Mouse (Mus musculus): ENCODE measurements around the gene Atf5. TPM values are rescaled to one million over a fixed set of nuclear protein-coding genes. Genes with fewer than 3 reads are reported as not detected.
A peak's percentile ranks its signal among the peaks of the same experiment; 100 is the strongest.

Gene Atf5
- 6.0 and 6.1 TPM in 2 replicates for polyA plus RNA-seq (2015; fragmentation: Nextera tagmentation; extraction: Ambion mirVana)

GRCm38 (mm10) chr7:44816470-44817021 lies at the start of gene Atf5:
TSS of gene Atf5 (minus strand) at chr7:44816658.
- Histone ChIP-seq H3K4me1 (ENCODE audit: insufficient read depth, low read depth, low read length) (peaks cover 18% of the 10 kb centered on the region; the same call in 1 of the 2 replicates), H3K9me3 (ENCODE audit: low read length) (no peaks in the 10 kb centered on the region)
- 2% methylated on average over 32 of the region's 57 CpGs for WGBS

GRCm38 (mm10) chr7:44864595-44865542 lies 48.4 kb upstream of the Atf5 start:
- peak; percentile 72 for DNase-seq (ENCODE audit: low spot score)
- no peak; the same call in 1 of the 2 replicates for ATAC-seq
- Histone ChIP-seq H3K27me3 (replicated peaks; ENCODE audit: insufficient read depth, low read length) (no peaks in the 10 kb centered on the region), H3K9me3 (ENCODE audit: low read length) (no peaks in the 10 kb centered on the region), H3K36me3 (ENCODE audit: insufficient read depth, low read length) (peaks cover 25% of the 10 kb centered on the region), H3K27ac (ENCODE audit: low read length) (peak overlapping the region; percentile 100), H3K4me1 (ENCODE audit: insufficient read depth, low read depth, low read length) (peaks cover 27% of the 10 kb centered on the region), H3K4me3 (ENCODE audit: low read depth, low read length) (no peak overlapping the region), H3K9ac (replicated peaks; ENCODE audit: low read depth) (no peak overlapping the region), H3K4me2 (replicated peaks; ENCODE audit: low read depth, low read length) (no peak overlapping the region)
- WGBS: 61% methylated on average over 24 of the region's 24 CpGs
- TF ChIP-seq EP300 (IDR thresholded peaks at IDR 0.05): no peak
- TF ChIP-seq CTCF (IDR thresholded peaks at IDR 0.05): no peak

More at GRCm38 (mm10) chr7:44816470-44817021, at the start of gene Atf5:
- H3K27ac ChIP-seq (ENCODE audit: low read length): peak within 1 kb of the TSS; percentile 96
- H3K9ac ChIP-seq (replicated peaks; ENCODE audit: low read depth): peak within 1 kb of the TSS; percentile 82
- H3K36me3 ChIP-seq (ENCODE audit: insufficient read depth, low read length): no peaks in the 10 kb centered on the region; the same call in 1 of the 2 replicates
- peak; percentile 18 for ATAC-seq
- H3K27me3 ChIP-seq (replicated peaks; ENCODE audit: insufficient read depth, low read length): no peaks in the 10 kb centered on the region
- DNase-seq (ENCODE audit: low spot score): peak; percentile 67
- H3K4me3 ChIP-seq (ENCODE audit: low read depth, low read length): peak within 1 kb of the TSS; percentile 90
- peak within 1 kb of the TSS; percentile 82 for H3K4me2 ChIP-seq (replicated peaks; ENCODE audit: low read depth, low read length)
- TF ChIP-seq EP300 (IDR thresholded peaks at IDR 0.05): no peak
- no peak for TF ChIP-seq CTCF (IDR thresholded peaks at IDR 0.05)

GRCm38 (mm10) chr7:44863982-44864494 lies 47.6 kb upstream of the Atf5 start:
- Histone ChIP-seq H3K9me3 (ENCODE audit: low read length) (no peaks in the 10 kb centered on the region), H3K4me3 (ENCODE audit: low read depth, low read length) (no peak overlapping the region), H3K4me1 (ENCODE audit: insufficient read depth, low read depth, low read length) (peaks cover 27% of the 10 kb centered on the region), H3K4me2 (replicated peaks; ENCODE audit: low read depth, low read length) (no peak overlapping the region), H3K27ac (ENCODE audit: low read length) (peak overlapping the region; percentile 43), H3K36me3 (ENCODE audit: insufficient read depth, low read length) (peaks cover 25% of the 10 kb centered on the region), H3K9ac (replicated peaks; ENCODE audit: low read depth) (no peak overlapping the region), H3K27me3 (replicated peaks; ENCODE audit: insufficient read depth, low read length) (no peaks in the 10 kb centered on the region)
- no peak for DNase-seq (ENCODE audit: low spot score)
- no peak for TF ChIP-seq EP300 (IDR thresholded peaks at IDR 0.05)
- no peak for TF ChIP-seq CTCF (IDR thresholded peaks at IDR 0.05)
- 76% methylated on average over 11 of the region's 11 CpGs for WGBS
- ATAC-seq: no peak

- WGBS: 87% methylated on average over 14 of the region's 14 CpGs
- ATAC-seq (no peak), DNase-seq (ENCODE audit: low spot score) (no peak)
- no peak overlapping the region for H3K27ac ChIP-seq (ENCODE audit: low read length)
- peaks cover 27% of the 10 kb centered on the region for H3K4me1 ChIP-seq (ENCODE audit: insufficient read depth, low read depth, low read length)
- no peaks in the 10 kb centered on the region for H3K27me3 ChIP-seq (replicated peaks; ENCODE audit: insufficient read depth, low read length)
- H3K4me3 ChIP-seq (ENCODE audit: low read depth, low read length): no peak overlapping the region
- H3K9ac ChIP-seq (replicated peaks; ENCODE audit: low read depth): no peak overlapping the region
- H3K36me3 ChIP-seq (ENCODE audit: insufficient read depth, low read length): peaks cover 25% of the 10 kb centered on the region
- no peak for TF ChIP-seq EP300 (IDR thresholded peaks at IDR 0.05)
- no peak for TF ChIP-seq CTCF (IDR thresholded peaks at IDR 0.05)
- no peaks in the 10 kb centered on the region for H3K9me3 ChIP-seq (ENCODE audit: low read length)
- H3K4me2 ChIP-seq (replicated peaks; ENCODE audit: low read depth, low read length): no peak overlapping the region
Observed at GRCm38 (mm10) chr7:44863210-44863609, 46.8 kb upstream of the Atf5 start.

- H3K4me1 ChIP-seq (ENCODE audit: insufficient read depth, low read depth, low read length): peaks cover 19% of the 10 kb centered on the region
- WGBS: 45% methylated on average over 8 of the region's 8 CpGs
- H3K27ac ChIP-seq (ENCODE audit: low read length): no peak overlapping the region
- no peak overlapping the region for H3K4me3 ChIP-seq (ENCODE audit: low read depth, low read length)
- no peak for DNase-seq (ENCODE audit: low spot score)
- H3K36me3 ChIP-seq (ENCODE audit: insufficient read depth, low read length): peaks cover 25% of the 10 kb centered on the region
- H3K27me3 ChIP-seq (replicated peaks; ENCODE audit: insufficient read depth, low read length): no peaks in the 10 kb centered on the region
- TF ChIP-seq EP300 (IDR thresholded peaks at IDR 0.05) (no peak), CTCF (IDR thresholded peaks at IDR 0.05) (no peak)
- no peak overlapping the region for H3K9ac ChIP-seq (replicated peaks; ENCODE audit: low read depth)
- no peaks in the 10 kb centered on the region for H3K9me3 ChIP-seq (ENCODE audit: low read length)
- no peak overlapping the region for H3K4me2 ChIP-seq (replicated peaks; ENCODE audit: low read depth, low read length)
- no peak for ATAC-seq
Observed at GRCm38 (mm10) chr7:44862434-44862833, 46.0 kb upstream of the Atf5 start.

- Histone ChIP-seq H3K27me3 (replicated peaks; ENCODE audit: insufficient read depth, low read length) (no peaks in the 10 kb centered on the region), H3K36me3 (ENCODE audit: insufficient read depth, low read length) (peaks cover 25% of the 10 kb centered on the region), H3K4me2 (replicated peaks; ENCODE audit: low read depth, low read length) (no peak overlapping the region), H3K9me3 (ENCODE audit: low read length) (no peaks in the 10 kb centered on the region), H3K4me3 (ENCODE audit: low read depth, low read length) (no peak overlapping the region), H3K9ac (replicated peaks; ENCODE audit: low read depth) (no peak overlapping the region), H3K27ac (ENCODE audit: low read length) (no peak overlapping the region), H3K4me1 (ENCODE audit: insufficient read depth, low read depth, low read length) (peaks cover 14% of the 10 kb centered on the region)
- TF ChIP-seq CTCF (IDR thresholded peaks at IDR 0.05) (peak; percentile 28), EP300 (IDR thresholded peaks at IDR 0.05) (no peak)
- WGBS: 76% methylated on average over 14 of the region's 14 CpGs
- DNase-seq (ENCODE audit: low spot score) (no peak), ATAC-seq (no peak)
Observed at GRCm38 (mm10) chr7:44861429-44861816, 45.0 kb upstream of the Atf5 start.
